Mouse (Mus musculus): ENCODE measurements at regions not wholly inside any gene's neighbourhood (a gene's known extent, or its start where the extent isn't known, plus 50 kb on each side); places are given as distances from the start of the nearest gene placed in this dataset.

DNA sequence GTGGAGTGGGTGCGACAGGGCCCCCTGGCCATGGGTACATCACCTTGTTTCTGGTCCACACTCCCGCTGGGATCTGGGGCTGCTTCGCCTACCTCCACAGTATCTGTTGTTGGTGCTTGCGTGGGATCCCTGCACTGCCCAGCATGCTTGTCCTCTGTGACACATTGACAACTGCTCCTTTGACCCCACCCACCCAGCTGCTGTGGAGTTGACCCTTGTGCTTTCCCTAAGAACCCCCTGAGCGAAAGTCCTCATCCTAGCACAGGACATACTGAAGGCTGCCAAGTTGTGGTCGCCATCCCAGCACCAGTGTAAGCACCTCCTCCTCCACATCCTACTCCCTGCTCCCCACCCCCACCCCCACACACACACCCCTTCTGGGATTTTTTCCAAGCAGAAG lies 63.6 kb upstream of the Dio3 start:
- 74% methylated on average over 6 of the region's 6 CpGs for WGBS

DNA sequence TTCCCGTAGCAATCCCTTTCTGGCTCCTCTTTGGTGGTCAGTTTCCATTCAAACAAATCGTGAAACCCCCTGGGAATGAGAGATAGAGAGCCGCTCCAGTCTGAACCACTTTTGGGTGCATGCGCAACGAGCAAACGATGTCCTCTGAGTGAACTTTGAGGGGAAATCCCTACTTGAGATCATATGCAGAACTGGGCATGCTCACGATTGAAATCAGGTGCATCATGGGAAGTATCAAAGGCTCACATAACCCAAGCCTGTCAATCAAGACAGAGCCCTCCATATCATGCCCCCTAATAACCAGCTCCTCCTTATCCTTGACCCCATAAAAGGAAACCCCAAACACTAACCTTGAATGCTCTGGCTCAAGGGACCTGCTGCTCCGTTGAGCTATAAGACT lies 59.1 kb upstream of the Dio3 start:
- H3K4me2 ChIP-seq (ENCODE audit: low read depth, low read length): no peak overlapping the region
- ATAC-seq (replicated peaks; ENCODE audit: insufficient number of reproducible peaks, low FRiP score, low TSS enrichment, low read depth): no peak
- H3K27me3 ChIP-seq (ENCODE audit: control insufficient read depth, insufficient read depth, low read length): no peaks in the 10 kb centered on the region
- WGBS: 77% methylated on average over 8 of the region's 8 CpGs
- no peaks in the 10 kb centered on the region for H3K9me3 ChIP-seq (replicated peaks; ENCODE audit: control insufficient read depth, low read length)
- H3K4me1 ChIP-seq (ENCODE audit: control insufficient read depth, insufficient read depth, low read length): no peaks in the 10 kb centered on the region
- H3K9ac ChIP-seq (replicated peaks; ENCODE audit: low read length): no peak overlapping the region
- no peaks in the 10 kb centered on the region for H3K36me3 ChIP-seq (replicated peaks; ENCODE audit: control insufficient read depth, insufficient read depth, low read depth, low read length)
- H3K4me3 ChIP-seq (ENCODE audit: low read depth, low read length): no peak overlapping the region
- DNase-seq (ENCODE audit: low spot score): no peak
- no peak overlapping the region for H3K27ac ChIP-seq (replicated peaks; ENCODE audit: low read depth, low read length)

More for the DNA sequence above, 63.6 kb upstream of the Dio3 start:
- ATAC-seq (replicated peaks; ENCODE audit: insufficient number of reproducible peaks, low FRiP score, low TSS enrichment, low read depth) (no peak; the same call in 1 of the 2 replicates), DNase-seq (ENCODE audit: low spot score) (no peak)
- Histone ChIP-seq H3K9ac (replicated peaks; ENCODE audit: low read length) (no peak overlapping the region), H3K27me3 (ENCODE audit: control insufficient read depth, insufficient read depth, low read length) (no peaks in the 10 kb centered on the region), H3K4me1 (ENCODE audit: control insufficient read depth, insufficient read depth, low read length) (no peaks in the 10 kb centered on the region), H3K4me3 (ENCODE audit: low read depth, low read length) (no peak overlapping the region), H3K27ac (replicated peaks; ENCODE audit: low read depth, low read length) (no peak overlapping the region), H3K36me3 (replicated peaks; ENCODE audit: control insufficient read depth, insufficient read depth, low read depth, low read length) (no peaks in the 10 kb centered on the region), H3K9me3 (replicated peaks; ENCODE audit: control insufficient read depth, low read length) (no peaks in the 10 kb centered on the region), H3K4me2 (ENCODE audit: low read depth, low read length) (no peak overlapping the region)

DNA sequence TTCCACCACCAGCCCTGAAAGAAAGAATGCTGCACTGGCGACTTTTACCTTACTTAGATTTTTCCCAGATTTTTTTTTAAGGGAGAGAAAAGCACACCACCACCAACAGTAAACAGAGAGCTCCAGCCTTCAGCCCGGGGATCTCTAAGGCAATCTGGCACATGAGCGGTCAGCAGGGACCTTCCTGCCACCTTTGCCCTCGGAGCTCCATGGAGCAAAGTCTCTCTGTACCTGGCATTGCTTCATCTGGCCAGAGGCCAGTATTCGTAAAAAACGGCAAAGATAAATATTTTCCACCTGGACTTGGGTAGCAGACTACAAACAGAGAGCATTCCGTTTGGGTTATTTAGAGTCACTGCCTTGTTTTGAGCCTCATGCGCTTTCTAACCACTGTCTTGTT lies 58.4 kb upstream of the Dio3 start:
- no peak overlapping the region for H3K27ac ChIP-seq (replicated peaks; ENCODE audit: low read depth, low read length)
- 65% methylated on average over 8 of the region's 8 CpGs for WGBS
- DNase-seq (ENCODE audit: low spot score) (no peak), ATAC-seq (replicated peaks; ENCODE audit: insufficient number of reproducible peaks, low FRiP score, low TSS enrichment, low read depth) (no peak)
- no peaks in the 10 kb centered on the region for H3K27me3 ChIP-seq (ENCODE audit: control insufficient read depth, insufficient read depth, low read length)
- H3K4me1 ChIP-seq (ENCODE audit: control insufficient read depth, insufficient read depth, low read length): no peaks in the 10 kb centered on the region
- no peaks in the 10 kb centered on the region for H3K36me3 ChIP-seq (replicated peaks; ENCODE audit: control insufficient read depth, insufficient read depth, low read depth, low read length)
- no peak overlapping the region for H3K4me2 ChIP-seq (ENCODE audit: low read depth, low read length)
- no peak overlapping the region for H3K9ac ChIP-seq (replicated peaks; ENCODE audit: low read length)
- H3K4me3 ChIP-seq (ENCODE audit: low read depth, low read length): no peak overlapping the region
- no peaks in the 10 kb centered on the region for H3K9me3 ChIP-seq (replicated peaks; ENCODE audit: control insufficient read depth, low read length)

DNA sequence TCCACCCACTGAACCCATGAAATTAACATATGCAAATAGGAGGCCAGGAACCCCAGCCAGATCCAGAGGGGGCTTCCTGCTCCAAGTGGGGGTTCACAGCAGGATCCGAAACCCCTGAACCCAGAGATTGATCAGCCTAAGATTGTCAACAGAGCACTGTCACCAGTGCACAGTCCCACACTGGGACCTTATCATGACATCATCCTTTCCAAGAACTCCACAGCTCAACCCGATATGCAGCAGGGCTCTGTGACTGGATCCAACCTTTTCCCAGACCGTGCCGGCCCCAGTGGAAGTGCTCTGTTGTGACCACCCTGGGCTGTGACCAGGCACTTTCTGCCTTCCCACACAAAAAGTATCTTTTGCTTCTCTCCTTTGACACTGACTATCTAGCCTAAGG lies 57.7 kb upstream of the Dio3 start:
- no peaks in the 10 kb centered on the region for H3K9me3 ChIP-seq (replicated peaks; ENCODE audit: control insufficient read depth, low read length)
- no peak overlapping the region for H3K9ac ChIP-seq (replicated peaks; ENCODE audit: low read length)
- H3K36me3 ChIP-seq (replicated peaks; ENCODE audit: control insufficient read depth, insufficient read depth, low read depth, low read length): no peaks in the 10 kb centered on the region
- H3K4me3 ChIP-seq (ENCODE audit: low read depth, low read length): no peak overlapping the region
- DNase-seq (ENCODE audit: low spot score) (no peak), ATAC-seq (replicated peaks; ENCODE audit: insufficient number of reproducible peaks, low FRiP score, low TSS enrichment, low read depth) (0 out of 2 replicates have a peak, but pooled peaks have one; percentile 56)
- 41% methylated on average over 4 of the region's 4 CpGs for WGBS
- H3K4me1 ChIP-seq (ENCODE audit: control insufficient read depth, insufficient read depth, low read length): no peaks in the 10 kb centered on the region
- no peak overlapping the region for H3K4me2 ChIP-seq (ENCODE audit: low read depth, low read length)
- H3K27me3 ChIP-seq (ENCODE audit: control insufficient read depth, insufficient read depth, low read length): no peaks in the 10 kb centered on the region
- H3K27ac ChIP-seq (replicated peaks; ENCODE audit: low read depth, low read length): no peak overlapping the region

DNA sequence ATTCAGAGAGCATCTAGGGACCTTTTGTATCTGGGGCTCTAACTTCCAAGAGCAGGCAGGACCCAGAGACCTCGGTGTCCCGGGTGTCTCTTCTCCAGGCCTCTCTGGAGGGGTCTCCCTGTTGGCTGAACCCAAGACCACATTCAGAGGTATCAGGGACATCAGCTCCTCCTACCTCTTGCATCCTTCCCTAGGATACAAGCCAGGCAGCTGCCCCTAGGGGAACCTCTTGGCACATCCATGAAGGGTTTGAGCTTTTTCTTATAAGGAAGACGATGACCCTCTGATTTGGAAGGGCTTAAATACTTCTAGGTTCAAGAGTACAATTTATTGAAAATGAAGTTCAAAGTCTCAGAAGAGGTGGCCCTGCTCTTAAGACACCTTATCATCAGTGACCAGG lies 57.2 kb upstream of the Dio3 start:
- Histone ChIP-seq H3K27ac (replicated peaks; ENCODE audit: low read depth, low read length) (no peak overlapping the region), H3K36me3 (replicated peaks; ENCODE audit: control insufficient read depth, insufficient read depth, low read depth, low read length) (no peaks in the 10 kb centered on the region), H3K9me3 (replicated peaks; ENCODE audit: control insufficient read depth, low read length) (no peaks in the 10 kb centered on the region), H3K4me3 (ENCODE audit: low read depth, low read length) (no peak overlapping the region), H3K9ac (replicated peaks; ENCODE audit: low read length) (no peak overlapping the region), H3K27me3 (ENCODE audit: control insufficient read depth, insufficient read depth, low read length) (no peaks in the 10 kb centered on the region), H3K4me1 (ENCODE audit: control insufficient read depth, insufficient read depth, low read length) (no peaks in the 10 kb centered on the region), H3K4me2 (ENCODE audit: low read depth, low read length) (no peak overlapping the region)
- DNase-seq (ENCODE audit: low spot score) (no peak), ATAC-seq (replicated peaks; ENCODE audit: insufficient number of reproducible peaks, low FRiP score, low TSS enrichment, low read depth) (no peak)
- 37% methylated on average over 3 of the region's 3 CpGs for WGBS

DNA sequence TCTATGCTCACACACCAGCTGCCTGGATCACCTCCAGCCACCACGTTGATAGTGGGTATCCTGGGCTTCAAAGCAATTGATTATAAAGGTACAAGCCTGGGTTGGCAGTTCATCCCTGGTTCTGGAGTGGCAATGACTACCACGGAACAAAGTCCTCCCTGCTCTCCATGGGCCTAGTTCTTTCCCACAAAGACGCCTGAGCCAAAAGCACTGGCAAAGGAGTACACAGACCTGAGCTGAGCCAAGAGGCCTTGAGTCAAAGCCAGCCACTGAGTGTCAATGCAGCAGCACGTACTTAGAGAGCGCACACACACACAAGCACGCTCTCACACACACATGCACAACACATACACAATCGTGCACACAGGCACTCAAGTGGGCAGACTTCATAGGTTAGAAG lies 54.6 kb upstream of the Dio3 start:
- 85% methylated on average over 7 of the region's 7 CpGs for WGBS
- Histone ChIP-seq H3K4me3 (ENCODE audit: low read depth, low read length) (no peak overlapping the region), H3K9ac (replicated peaks; ENCODE audit: low read length) (no peak overlapping the region), H3K9me3 (replicated peaks; ENCODE audit: control insufficient read depth, low read length) (no peaks in the 10 kb centered on the region), H3K27me3 (ENCODE audit: control insufficient read depth, insufficient read depth, low read length) (no peaks in the 10 kb centered on the region), H3K27ac (replicated peaks; ENCODE audit: low read depth, low read length) (no peak overlapping the region), H3K4me2 (ENCODE audit: low read depth, low read length) (no peak overlapping the region), H3K36me3 (replicated peaks; ENCODE audit: control insufficient read depth, insufficient read depth, low read depth, low read length) (no peaks in the 10 kb centered on the region), H3K4me1 (ENCODE audit: control insufficient read depth, insufficient read depth, low read length) (no peaks in the 10 kb centered on the region)
- ATAC-seq (replicated peaks; ENCODE audit: insufficient number of reproducible peaks, low FRiP score, low TSS enrichment, low read depth) (no peak), DNase-seq (ENCODE audit: low spot score) (no peak)

DNA sequence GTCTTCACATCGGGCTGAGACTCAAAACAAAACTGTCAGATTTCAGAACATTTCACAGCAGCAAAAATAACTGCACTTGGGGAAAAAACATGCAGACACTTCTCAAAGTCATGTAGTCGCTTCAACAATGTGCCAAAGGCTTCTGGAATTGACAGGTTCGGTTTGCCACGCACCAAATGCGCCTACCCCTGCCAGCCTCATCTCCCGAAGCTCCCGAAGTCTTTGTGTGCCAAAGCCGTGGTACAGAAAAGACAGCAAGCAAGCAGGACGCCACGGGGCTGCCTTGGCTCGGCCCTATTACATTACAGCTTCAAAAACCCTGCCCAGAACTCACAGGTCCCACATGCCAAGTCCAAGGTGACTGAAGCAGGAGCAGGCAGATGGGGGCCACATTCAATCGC lies 50.9 kb upstream of the Dio3 start:
- no peak overlapping the region for H3K27ac ChIP-seq (replicated peaks; ENCODE audit: low read depth, low read length)
- H3K4me2 ChIP-seq (ENCODE audit: low read depth, low read length): no peak overlapping the region
- H3K27me3 ChIP-seq (ENCODE audit: control insufficient read depth, insufficient read depth, low read length): no peaks in the 10 kb centered on the region
- H3K4me3 ChIP-seq (ENCODE audit: low read depth, low read length): no peak overlapping the region
- ATAC-seq (replicated peaks; ENCODE audit: insufficient number of reproducible peaks, low FRiP score, low TSS enrichment, low read depth) (no peak), DNase-seq (ENCODE audit: low spot score) (no peak)
- no peak overlapping the region for H3K9ac ChIP-seq (replicated peaks; ENCODE audit: low read length)
- no peaks in the 10 kb centered on the region for H3K36me3 ChIP-seq (replicated peaks; ENCODE audit: control insufficient read depth, insufficient read depth, low read depth, low read length)
- WGBS: 83% methylated on average over 12 of the region's 12 CpGs
- no peaks in the 10 kb centered on the region for H3K9me3 ChIP-seq (replicated peaks; ENCODE audit: control insufficient read depth, low read length)
- H3K4me1 ChIP-seq (ENCODE audit: control insufficient read depth, insufficient read depth, low read length): no peaks in the 10 kb centered on the region
